Mouse (Mus musculus) ES-Bruce4 (cell line): ENCODE results near the gene Nkx2-2.

Experiments used
- CTCF ChIP-seq: IDR thresholded peaks from one replicate; pipeline ENCODE4 v1.8.1; 2011; ENCODE audit warnings: low read depth, low read length
- EP300 ChIP-seq: IDR thresholded peaks from 2 replicates; pipeline ENCODE4 v1.6.1; 2011; ENCODE audit warnings: low read depth, low read length; ENCODE audit not compliant: insufficient read depth
- POLR2A ChIP-seq: IDR thresholded peaks from one replicate; pipeline ENCODE4 v1.8.1; 2011; ENCODE audit warnings: low read length; ENCODE audit not compliant: insufficient read depth

GRCm38 (mm10) chr2:147178091-147179059 is 15.7 kb downstream of the Nkx2-2 start:
- TF ChIP-seq CTCF = peak; percentile 66
- no peak for TF ChIP-seq POLR2A
- no peak for TF ChIP-seq EP300
